Mouse (Mus musculus) neural tube, embryonic 12.5 days (tissue): ENCODE data around the gene Psmd2. TPM values are rescaled to one million over a fixed set of nuclear protein-coding genes. Genes with fewer than 3 reads are reported as not detected.
A peak's percentile ranks its signal among the peaks of the same experiment; 100 is the strongest.

Source experiments
- ATAC-seq: fragments of 200-750 bp; cut with Nextera tagmentation; 2 replicates; pipeline ENCODE4 v1.8.0; 2017; ENCODE audit warnings: low read depth, mild to moderate bottlenecking, moderate TSS enrichment, moderate library complexity; ENCODE audit not compliant: low FRiP score
- H3K27ac ChIP-seq: fragments of 300-500 bp; sonication (generic); 2 replicates; pipeline ENCODE4 v1.5.1; 2016
- H3K27me3 ChIP-seq: fragments of 300-500 bp; sonication (generic); replicated peaks from 2 replicates; pipeline ENCODE4 v1.6.1; 2016; ENCODE audit warnings: mild to moderate bottlenecking
- H3K36me3 ChIP-seq: fragments of 300-500 bp; sonication (generic); 2 replicates; pipeline ENCODE4 v1.6.1; 2016; ENCODE audit warnings: mild to moderate bottlenecking
- H3K4me1 ChIP-seq: fragments of 300-500 bp; sonication (generic); 2 replicates; pipeline ENCODE4 v1.6.1; 2016
- H3K4me2 ChIP-seq: fragments of 300-500 bp; sonication (generic); replicated peaks from 2 replicates; pipeline ENCODE4 v1.6.1; 2016; ENCODE audit warnings: mild to moderate bottlenecking
- H3K4me3 ChIP-seq: fragments of 300-500 bp; sonication (generic); 2 replicates; pipeline ENCODE4 v1.5.1; 2016
- H3K9ac ChIP-seq: fragments of 300-500 bp; sonication (generic); 2 replicates; pipeline ENCODE4 v1.6.1; 2016; ENCODE audit warnings: mild to moderate bottlenecking
- H3K9me3 ChIP-seq: fragments of 300-500 bp; sonication (generic); 2 replicates; pipeline ENCODE4 v1.6.1; 2016; ENCODE audit warnings: mild to moderate bottlenecking
- WGBS: fragments of 180-500 bp; shearing (Covaris S2); methylation state at CpG from one replicate; pipeline ENCODE4 v1.1.7; 2016; 5-methylcytosine and 5-hydroxymethylcytosine counted together
- polyA plus RNA-seq: library from polyadenylated mRNA; unstranded; fragments of >200 nt; fragmentation: Nextera tagmentation; extraction: Ambion mirVana; gene quantifications from 2 replicates; pipeline ENCODE4 v1.2.1, GENCODE M21; 2016

The Psmd2 gene
- polyA plus RNA-seq, 1 experiment from 2014 or later, result 412 TPM

GRCm38 (mm10) chr16:20693111-20693701 lies 41.8 kb downstream of the Psmd2 start, which contains the start of gene Fam131a:
TSS of gene Fam131a (plus strand) at chr16:20693241.
- peak; percentile 93 for ATAC-seq
- H3K27me3 ChIP-seq, result no peaks in the 10 kb centered on the region
- peak within 1 kb of the TSS; percentile 92 for H3K27ac ChIP-seq
- H3K36me3 ChIP-seq, result peaks cover 37% of the 10 kb centered on the region
- H3K9ac ChIP-seq, result peak within 1 kb of the TSS; percentile 70
- peaks cover 43% of the 10 kb centered on the region for H3K4me1 ChIP-seq
- H3K4me2 ChIP-seq, result peak within 1 kb of the TSS; percentile 80
- under 1% methylated on average over 37 of the region's 37 CpGs for WGBS
- H3K4me3 ChIP-seq, result peak within 1 kb of the TSS; percentile 59
- H3K9me3 ChIP-seq, result no peaks in the 10 kb centered on the region

GRCm38 (mm10) chr16:20694781-20695180 lies 43.3 kb downstream of the Psmd2 start:
- ATAC-seq, result no peak
- WGBS, result 84% methylated on average over 8 of the region's 8 CpGs
- peak overlapping the region; percentile 71 for H3K4me2 ChIP-seq
- H3K27ac ChIP-seq, result no peak overlapping the region; the same call in 1 of the 2 replicates
- H3K9ac ChIP-seq, result no peak overlapping the region
- H3K9me3 ChIP-seq, result no peaks in the 10 kb centered on the region
- H3K4me1 ChIP-seq, result peaks cover 43% of the 10 kb centered on the region
- H3K4me3 ChIP-seq, result no peak overlapping the region
- H3K36me3 ChIP-seq, result peaks cover 32% of the 10 kb centered on the region
- H3K27me3 ChIP-seq, result no peaks in the 10 kb centered on the region

- peak overlapping the region; percentile 36 for H3K4me3 ChIP-seq
- no peaks in the 10 kb centered on the region for H3K9me3 ChIP-seq
- H3K4me1 ChIP-seq, result peaks cover 43% of the 10 kb centered on the region
- peaks cover 28% of the 10 kb centered on the region for H3K36me3 ChIP-seq
- 2% methylated on average over 46 of the region's 46 CpGs for whole genome bisulfite sequencing
- peak overlapping the region; percentile 71 for H3K4me2 ChIP-seq
- H3K27ac ChIP-seq, result no peak overlapping the region; the same call in 1 of the 2 replicates
- peak; percentile 77 for ATAC-seq
- peak overlapping the region; percentile 53 for H3K9ac ChIP-seq
- no peaks in the 10 kb centered on the region for H3K27me3 ChIP-seq
Observed at GRCm38 (mm10) chr16:20695622-20696323, 44.3 kb downstream of the Psmd2 start.

- Histone ChIP-seq H3K4me2 (no peak overlapping the region), H3K36me3 (peaks cover 26% of the 10 kb centered on the region), H3K27me3 (no peaks in the 10 kb centered on the region), H3K9me3 (no peaks in the 10 kb centered on the region), H3K4me3 (no peak overlapping the region), H3K9ac (no peak overlapping the region), H3K4me1 (peaks cover 41% of the 10 kb centered on the region), H3K27ac (no peak overlapping the region)
- 79% methylated on average over 5 of the region's 5 CpGs for WGBS
- ATAC-seq, result no peak
Observed at GRCm38 (mm10) chr16:20699266-20699665, 47.8 kb downstream of the Psmd2 start.

GRCm38 (mm10) chr16:20700036-20700435 lies 48.6 kb downstream of the Psmd2 start:
- no peak overlapping the region for H3K4me2 ChIP-seq
- no peak overlapping the region for H3K9ac ChIP-seq
- H3K4me3 ChIP-seq, result no peak overlapping the region
- no peaks in the 10 kb centered on the region for H3K27me3 ChIP-seq
- H3K4me1 ChIP-seq, result peaks cover 35% of the 10 kb centered on the region
- no peak overlapping the region for H3K27ac ChIP-seq
- WGBS, result 38% methylated on average over 5 of the region's 5 CpGs
- peaks cover 29% of the 10 kb centered on the region for H3K36me3 ChIP-seq
- H3K9me3 ChIP-seq, result no peaks in the 10 kb centered on the region
- ATAC-seq, result no peak

GRCm38 (mm10) chr16:20701316-20701715 lies 49.9 kb downstream of the Psmd2 start:
- no peaks in the 10 kb centered on the region for H3K27me3 ChIP-seq
- peak; percentile 6; the same call in 1 of the 2 replicates for ATAC-seq
- H3K9ac ChIP-seq, result peak overlapping the region; percentile 35; the same call in 1 of the 2 replicates
- peak overlapping the region; percentile 37; the same call in 1 of the 2 replicates for H3K27ac ChIP-seq
- H3K36me3 ChIP-seq, result peaks cover 40% of the 10 kb centered on the region
- no peak overlapping the region for H3K4me3 ChIP-seq
- peaks cover 24% of the 10 kb centered on the region for H3K4me1 ChIP-seq
- WGBS, result 47% methylated on average over 7 of the region's 7 CpGs
- no peaks in the 10 kb centered on the region for H3K9me3 ChIP-seq
- H3K4me2 ChIP-seq, result peak overlapping the region; percentile 30

- peaks cover 20% of the 10 kb centered on the region for H3K4me1 ChIP-seq
- 13% methylated on average over 12 of the region's 12 CpGs for WGBS
- H3K4me2 ChIP-seq, result peak overlapping the region; percentile 30
- peak; percentile 55 for ATAC-seq
- H3K36me3 ChIP-seq, result peaks cover 46% of the 10 kb centered on the region
- no peak overlapping the region for H3K4me3 ChIP-seq
- no peaks in the 10 kb centered on the region for H3K27me3 ChIP-seq
- no peaks in the 10 kb centered on the region for H3K9me3 ChIP-seq
- peak overlapping the region; percentile 57; the same call in 1 of the 2 replicates for H3K27ac ChIP-seq
- peak overlapping the region; percentile 35; the same call in 1 of the 2 replicates for H3K9ac ChIP-seq
Observed at GRCm38 (mm10) chr16:20701729-20702521, 50.5 kb downstream of the Psmd2 start.

GRCm38 (mm10) chr16:20702522-20702893 lies 51.1 kb downstream of the Psmd2 start:
- Histone ChIP-seq H3K4me1 (peaks cover 20% of the 10 kb centered on the region), H3K9me3 (no peaks in the 10 kb centered on the region), H3K27ac (peak overlapping the region; percentile 57; the same call in 1 of the 2 replicates), H3K4me2 (peak overlapping the region; percentile 30), H3K27me3 (no peaks in the 10 kb centered on the region), H3K36me3 (peaks cover 52% of the 10 kb centered on the region), H3K9ac (no peak overlapping the region), H3K4me3 (no peak overlapping the region)
- 7% methylated on average over 8 of the region's 8 CpGs for WGBS
- peak; percentile 63 for ATAC-seq

GRCm38 (mm10) chr16:20703071-20703470 lies 51.6 kb downstream of the Psmd2 start:
- WGBS, result 92% methylated on average over 10 of the region's 10 CpGs
- Histone ChIP-seq H3K4me1 (peaks cover 20% of the 10 kb centered on the region), H3K27ac (no peak overlapping the region), H3K27me3 (no peaks in the 10 kb centered on the region), H3K36me3 (peaks cover 58% of the 10 kb centered on the region), H3K4me2 (no peak overlapping the region), H3K9ac (no peak overlapping the region), H3K9me3 (no peaks in the 10 kb centered on the region), H3K4me3 (no peak overlapping the region)
- ATAC-seq, result no peak

- no peaks in the 10 kb centered on the region for H3K9me3 ChIP-seq
- H3K4me2 ChIP-seq, result no peak overlapping the region
- H3K9ac ChIP-seq, result no peak overlapping the region
- no peak for ATAC-seq
- no peaks in the 10 kb centered on the region for H3K27me3 ChIP-seq
- no peak overlapping the region for H3K27ac ChIP-seq
- 93% methylated on average over 6 of the region's 6 CpGs for WGBS
- peaks cover 59% of the 10 kb centered on the region for H3K36me3 ChIP-seq
- H3K4me1 ChIP-seq, result peaks cover 20% of the 10 kb centered on the region
- no peak overlapping the region for H3K4me3 ChIP-seq
Observed at GRCm38 (mm10) chr16:20703699-20704400, 52.4 kb downstream of the Psmd2 start.

GRCm38 (mm10) chr16:20705786-20706185 lies 54.3 kb downstream of the Psmd2 start:
- no peak for ATAC-seq
- Histone ChIP-seq H3K4me3 (no peak overlapping the region), H3K4me1 (peaks cover 20% of the 10 kb centered on the region), H3K9me3 (no peaks in the 10 kb centered on the region), H3K36me3 (peaks cover 50% of the 10 kb centered on the region), H3K27me3 (no peaks in the 10 kb centered on the region), H3K9ac (no peak overlapping the region), H3K27ac (no peak overlapping the region), H3K4me2 (no peak overlapping the region)
- 84% methylated on average over 3 of the region's 3 CpGs for WGBS
